Mouse (Mus musculus): ENCODE measurements around the gene Ninj1.

- TF ChIP-seq POLR2A (IDR thresholded peaks at IDR 0.05; ENCODE audit: low read depth, low read length), result no peak
- no peak for TF ChIP-seq CTCF (conservative IDR thresholded peaks at IDR 0.05; ENCODE audit: insufficient read depth, insufficient read length, low read depth, low read length)
Observed at GRCm38 (mm10) chr13:49224729-49225128, 37.4 kb downstream of the Ninj1 start.
